25 mouse cellular contexts compared by ENCODE assay signal in genomic region chr8:60962763-60963162, GRCm38 (mm10).
"Had no signal": no experiment of that assay in that cellular context is flagged by ENCODE, and none has a peak within 500 bp of the region (broad histone marks: within the 10 kb centered on the region; RNA-seq: fewer than 3 reads in every experiment).

No protein-coding gene starts in this region.

- H3K27me3 ChIP-seq: heart, embryonic 12.5 days; hindbrain, embryonic 13.5 days; hindbrain, embryonic 15.5 days; kidney, embryonic 15.5 days; limb, embryonic 12.5 days; liver, embryonic 13.5 days; liver, embryonic 15.5 days had no signal

- H3K36me3 ChIP-seq: heart, embryonic 10.5 days; heart, embryonic 12.5 days; hindbrain, embryonic 13.5 days; hindbrain, embryonic 15.5 days; kidney, embryonic 15.5 days; limb, embryonic 10.5 days; limb, embryonic 12.5 days had no signal

- H3K4me3 ChIP-seq: heart, embryonic 10.5 days; heart, embryonic 12.5 days; hindbrain, embryonic 13.5 days; hindbrain, embryonic 15.5 days; kidney, embryonic 15.5 days; limb, embryonic 10.5 days; limb, embryonic 12.5 days; liver, embryonic 13.5 days; liver, embryonic 15.5 days had no signal

- H3K9ac ChIP-seq: heart, embryonic 12.5 days; hindbrain, embryonic 13.5 days; hindbrain, embryonic 15.5 days; kidney, embryonic 15.5 days; limb, embryonic 12.5 days; liver, embryonic 13.5 days; liver, embryonic 15.5 days had no signal

- DNase-seq: gastrocnemius, postnatal 10 days; gastrocnemius, postnatal 25 days; heart, adult 11 months; heart, postnatal 10 days; heart, postnatal 36 days; kidney, adult 11 months; kidney, adult 2 months; kidney, adult 9 months; kidney, postnatal 14 days; kidney, postnatal 36 days; layer of hippocampus, adult 9-11 months; layer of hippocampus, postnatal 36 days; liver; liver, embryonic 13.5 days had no signal

- ATAC-seq: hindbrain, postnatal 0 days; intestine, embryonic 16.5 days had no signal

- H3K4me1 ChIP-seq: hindbrain, embryonic 13.5 days; hindbrain, embryonic 15.5 days; kidney, embryonic 15.5 days had no signal

- H3K27ac ChIP-seq: heart, embryonic 10.5 days; hindbrain, embryonic 13.5 days; hindbrain, embryonic 15.5 days; hindbrain, postnatal 0 days; kidney, embryonic 15.5 days; kidney, postnatal 0 days; limb, embryonic 10.5 days had no signal
